Mouse (Mus musculus): ENCODE results near the gene Gm9736.

DNA sequence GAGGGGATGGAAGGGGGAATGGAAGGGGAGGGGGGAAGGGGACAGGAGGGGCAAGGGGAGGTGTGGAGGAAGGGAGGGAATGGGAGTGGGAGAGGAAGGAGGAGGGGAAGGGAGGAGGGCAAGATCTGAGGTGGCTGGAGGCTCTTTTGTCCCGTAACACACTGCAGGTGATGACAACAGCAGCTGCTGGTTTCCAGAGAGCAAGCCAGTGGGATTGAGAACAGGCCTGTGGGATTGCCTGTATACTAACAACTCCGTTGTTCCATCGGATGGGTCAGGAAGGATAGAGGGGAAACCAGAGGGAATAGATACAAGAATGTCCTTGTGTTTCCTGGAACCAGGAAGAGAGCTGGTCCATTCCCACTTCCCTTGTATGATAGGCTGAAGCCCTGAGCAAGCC lies 46.5 kb upstream of the Gm9736 start:
- no peak for TF ChIP-seq CTCF (IDR thresholded peaks at IDR 0.05; ENCODE audit: low read depth)
- no peak for TF ChIP-seq EP300 (IDR thresholded peaks at IDR 0.05; ENCODE audit: low read depth)

Measured in liver, postnatal 0 days (tissue).